Mouse (Mus musculus) neural tube, embryonic 11.5 days (tissue): ENCODE results near the gene Gm11273. TPM values are rescaled to one million over a fixed set of nuclear protein-coding genes. Genes with fewer than 3 reads are reported as not detected.

Source experiments
- ATAC-seq: fragments of 200-750 bp; cut with Nextera tagmentation; 2 replicates; pipeline ENCODE4 v1.8.0; 2017; ENCODE audit warnings: moderate number of reproducible peaks, mild to moderate bottlenecking, moderate TSS enrichment, moderate library complexity; ENCODE audit not compliant: insufficient read depth, low FRiP score, low TSS enrichment
- DNase-seq: peaks from one replicate; pipeline ENCODE4 v3.0.0-alpha.2; 2015; ENCODE audit warnings: low spot score
- H3K27ac ChIP-seq: fragments of 300-500 bp; sonication (generic); 2 replicates; pipeline ENCODE4 v1.5.1; 2014; ENCODE audit warnings: low read depth, mild to moderate bottlenecking, low read length
- H3K27me3 ChIP-seq: fragments of 300-500 bp; sonication (generic); 2 replicates; pipeline ENCODE4 v1.6.1; 2014; ENCODE audit warnings: mild to moderate bottlenecking, low read length, mixed read lengths; ENCODE audit not compliant: control insufficient read depth, insufficient read depth
- H3K36me3 ChIP-seq: fragments of 300-500 bp; sonication (generic); 2 replicates; pipeline ENCODE4 v1.6.1; 2014; ENCODE audit warnings: mild to moderate bottlenecking, low read length, moderate library complexity, mixed read lengths; ENCODE audit not compliant: control insufficient read depth, insufficient read depth
- H3K4me1 ChIP-seq: fragments of 300-500 bp; sonication (generic); 2 replicates; pipeline ENCODE4 v1.6.1; 2014; ENCODE audit warnings: low read length, mixed read lengths; ENCODE audit not compliant: control insufficient read depth, insufficient read depth
- H3K4me2 ChIP-seq: fragments of 300-500 bp; sonication (generic); 2 replicates; pipeline ENCODE4 v1.6.1; 2014; ENCODE audit warnings: low read depth, mild to moderate bottlenecking, moderate library complexity
- H3K4me3 ChIP-seq: fragments of 300-500 bp; sonication (generic); 2 replicates; pipeline ENCODE4 v1.5.1; 2014; ENCODE audit warnings: low read depth, low read length
- H3K9ac ChIP-seq: fragments of 300-500 bp; sonication (generic); 2 replicates; pipeline ENCODE4 v1.6.1; 2014; ENCODE audit warnings: mild to moderate bottlenecking, low read length
- H3K9me3 ChIP-seq: fragments of 300-500 bp; sonication (generic); 2 replicates; pipeline ENCODE4 v1.6.1; 2016; ENCODE audit warnings: low read length; ENCODE audit not compliant: control insufficient read depth
- WGBS: fragments of 180-500 bp; shearing (Covaris S2); extraction: QIAGEN DNeasy Blood & Tissue Kit; methylation state at CpG from one replicate; pipeline ENCODE4 v1.1.7; 2014; 5-methylcytosine and 5-hydroxymethylcytosine counted together
- polyA plus RNA-seq: library from polyadenylated mRNA; unstranded; fragments of >200 nt; fragmentation: Nextera tagmentation; extraction: Ambion mirVana; gene quantifications from 2 replicates; pipeline ENCODE4 v1.2.1, GENCODE M21; 2014

Gene Gm11273
- polyA plus RNA-seq, 1 experiment from 2014 or later, result 3.5 TPM

- no peak overlapping the region for H3K27ac ChIP-seq
- H3K9ac ChIP-seq, result no peak overlapping the region
- H3K27me3 ChIP-seq, result no peaks in the 10 kb centered on the region
- peaks cover 5% of the 10 kb centered on the region for H3K4me1 ChIP-seq
- 7% methylated on average over 4 of the region's 4 CpGs for WGBS
- H3K9me3 ChIP-seq, result no peaks in the 10 kb centered on the region
- H3K36me3 ChIP-seq, result no peaks in the 10 kb centered on the region
- no peak overlapping the region for H3K4me2 ChIP-seq
- DNase-seq (no peak), ATAC-seq (no peak)
- no peak overlapping the region for H3K4me3 ChIP-seq
These were observed 44.9 kb downstream of the Gm11273 start for GRCm38 (mm10) chr13:21456347-21456746.

GRCm38 (mm10) chr13:21454133-21454532 is 47.1 kb downstream of the Gm11273 start:
- ATAC-seq, result no peak
- Histone ChIP-seq H3K4me2 (no peak overlapping the region), H3K9me3 (no peaks in the 10 kb centered on the region), H3K36me3 (no peaks in the 10 kb centered on the region), H3K9ac (no peak overlapping the region), H3K4me1 (peaks cover 5% of the 10 kb centered on the region), H3K4me3 (no peak overlapping the region), H3K27me3 (no peaks in the 10 kb centered on the region), H3K27ac (no peak overlapping the region)
- 93% methylated on average over 3 of the region's 3 CpGs for WGBS
- DNase-seq, result no peak

GRCm38 (mm10) chr13:21453449-21453848 is 47.8 kb downstream of the Gm11273 start, which contains the start of gene Zscan26:
Zscan26 (minus strand) TSS chr13:21453730.
- H3K27me3 ChIP-seq, result no peaks in the 10 kb centered on the region
- no peak within 1 kb of the TSS for H3K27ac ChIP-seq
- peaks cover 5% of the 10 kb centered on the region for H3K4me1 ChIP-seq
- H3K4me2 ChIP-seq, result peak within 1 kb of the TSS; percentile 69
- H3K9ac ChIP-seq, result peak within 1 kb of the TSS; percentile 61
- peak within 1 kb of the TSS; percentile 58 for H3K4me3 ChIP-seq
- H3K36me3 ChIP-seq, result no peaks in the 10 kb centered on the region
- 0% methylated on average over 23 of the region's 23 CpGs for WGBS
- DNase-seq (peak; percentile 89), ATAC-seq (peak; percentile 87)
- no peaks in the 10 kb centered on the region for H3K9me3 ChIP-seq

GRCm38 (mm10) chr13:21453042-21453441 is 48.2 kb downstream of the Gm11273 start:
- peak overlapping the region; percentile 61 for H3K9ac ChIP-seq
- H3K27me3 ChIP-seq, result no peaks in the 10 kb centered on the region
- 4% methylated on average over 13 of the region's 13 CpGs for WGBS
- peaks cover 5% of the 10 kb centered on the region for H3K4me1 ChIP-seq
- no peaks in the 10 kb centered on the region for H3K9me3 ChIP-seq
- H3K36me3 ChIP-seq, result peaks cover 2% of the 10 kb centered on the region; the same call in 1 of the 2 replicates
- peak overlapping the region; percentile 69 for H3K4me2 ChIP-seq
- H3K27ac ChIP-seq, result no peak overlapping the region
- no peak for ATAC-seq
- no peak for DNase-seq
- peak overlapping the region; percentile 58 for H3K4me3 ChIP-seq

Other genes with a start within 250 kb of the Gm11273 start
- not detected in 2 replicates for gene Gpx5, start 208.7 kb downstream of the Gm11273 start, polyA plus RNA-seq
- gene Gpx6, start 189.3 kb downstream of the Gm11273 start, polyA plus RNA-seq, result 0.30 TPM in 1 of 2 replicates, not detected in the other
- not detected in 2 replicates for gene Olfr1367, start 154.5 kb downstream of the Gm11273 start, polyA plus RNA-seq
- gene Zscan12, start 138.6 kb downstream of the Gm11273 start, polyA plus RNA-seq, result 14.8 and 19.6 TPM in 2 replicates
- gene Zkscan3, start 98.7 kb downstream of the Gm11273 start, polyA plus RNA-seq, result 79.8 and 84.7 TPM in 2 replicates
- gene Pgbd1, start 60.4 kb downstream of the Gm11273 start, polyA plus RNA-seq, result 4.1 and 4.9 TPM in 2 replicates
- 14.9 and 17.5 TPM in 2 replicates for gene Zscan26, start 47.7 kb downstream of the Gm11273 start, polyA plus RNA-seq
- gene Nkapl, start 32.9 kb downstream of the Gm11273 start, polyA plus RNA-seq, result 2.5 and 3.2 TPM in 2 replicates
- 4.0 and 4.5 TPM in 2 replicates for gene Zkscan4, start 22.5 kb downstream of the Gm11273 start, polyA plus RNA-seq
- gene Gm10065, start 22.0 kb downstream of the Gm11273 start, polyA plus RNA-seq, result 3.5 TPM in 1 of 2 replicates, not detected in the other
- 0.15 and 0.61 TPM in 2 replicates for gene AK157302, start 6.2 kb downstream of the Gm11273 start, polyA plus RNA-seq
- 10.5 and 12.1 TPM in 2 replicates for gene Zkscan8, start 29.7 kb upstream of the Gm11273 start, polyA plus RNA-seq
- 0.12 and 0.23 TPM in 2 replicates for gene Olfr1366, start 41.4 kb upstream of the Gm11273 start, polyA plus RNA-seq
- gene Olfr1535, start 58.5 kb upstream of the Gm11273 start, polyA plus RNA-seq, result 0.05 TPM in 1 of 2 replicates, not detected in the other
- not detected in 2 replicates for gene Olfr1364, start 80.3 kb upstream of the Gm11273 start, polyA plus RNA-seq
- not detected in 2 replicates for gene Olfr1362, start 112.6 kb upstream of the Gm11273 start, polyA plus RNA-seq
- gene Olfr11, start 141.1 kb upstream of the Gm11273 start, polyA plus RNA-seq, result not detected in 2 replicates
- 0.08 TPM in 1 of 2 replicates, not detected in the other for gene Olfr1361, start 162.0 kb upstream of the Gm11273 start, polyA plus RNA-seq
- gene Olfr1360, start 176.0 kb upstream of the Gm11273 start, polyA plus RNA-seq, result not detected in 2 replicates
- gene Olfr1359, start 196.7 kb upstream of the Gm11273 start, polyA plus RNA-seq, result not detected in 2 replicates
- 2.1 and 2.3 TPM in 2 replicates for gene Hist1h2bl, start 214.7 kb upstream of the Gm11273 start, polyA plus RNA-seq
- 13.2 and 19.5 TPM in 2 replicates for gene Hist1h2ai, start 215.0 kb upstream of the Gm11273 start, polyA plus RNA-seq
- 5.6 and 23.9 TPM in 2 replicates for gene Hist1h3h, start 216.2 kb upstream of the Gm11273 start, polyA plus RNA-seq
- 4.3 and 4.6 TPM in 2 replicates for gene Hist1h2bm, start 220.6 kb upstream of the Gm11273 start, polyA plus RNA-seq
- gene Hist1h4j, start 233.6 kb upstream of the Gm11273 start, polyA plus RNA-seq, result 1.1 and 1.4 TPM in 2 replicates
- 1.8 and 2.3 TPM in 2 replicates for gene Hist1h4k, start 249.1 kb upstream of the Gm11273 start, polyA plus RNA-seq